Mouse (Mus musculus) heart, postnatal 0 days (tissue): ENCODE data around the gene Cilp2. TPM values are rescaled to one million over a fixed set of nuclear protein-coding genes. Genes with fewer than 3 reads are reported as not detected.
A peak's percentile ranks its signal among the peaks of the same experiment; 100 is the strongest.

ENCODE experiments used
- ATAC-seq: fragments of 200-750 bp; cut with Nextera tagmentation; 2 replicates; pipeline ENCODE4 v1.8.0; 2017; ENCODE audit warnings: low read depth, moderate number of reproducible peaks, moderate library complexity; ENCODE audit not compliant: insufficient read depth
- DNase-seq: peaks from one replicate; pipeline ENCODE4 v3.0.0-alpha.2; 2016; ENCODE audit warnings: low spot score
- H3K27ac ChIP-seq: fragments of 300-500 bp; sonication (generic); 2 replicates; pipeline ENCODE4 v1.5.1; 2014; ENCODE audit warnings: low read depth, mild to moderate bottlenecking
- H3K27me3 ChIP-seq: fragments of 300-500 bp; sonication (generic); 2 replicates; pipeline ENCODE4 v1.6.1; 2014; ENCODE audit warnings: low read length, mixed read lengths; ENCODE audit not compliant: control insufficient read depth, insufficient read depth
- H3K36me3 ChIP-seq: fragments of 300-500 bp; sonication (generic); replicated peaks from 2 replicates; pipeline ENCODE4 v1.6.1; 2014; ENCODE audit warnings: low read length, mixed read lengths; ENCODE audit not compliant: control insufficient read depth, insufficient read depth
- H3K4me1 ChIP-seq: fragments of 300-500 bp; sonication (generic); 2 replicates; pipeline ENCODE4 v1.6.1; 2014; ENCODE audit warnings: antibody characterized with exemption; ENCODE audit not compliant: control insufficient read depth, insufficient read depth
- H3K4me2 ChIP-seq: fragments of 300-500 bp; sonication (generic); 2 replicates; pipeline ENCODE4 v1.6.1; 2014; ENCODE audit warnings: low read depth, mild to moderate bottlenecking, low read length, moderate library complexity
- H3K4me3 ChIP-seq: fragments of 300-500 bp; sonication (generic); 2 replicates; pipeline ENCODE4 v1.5.1; 2014; ENCODE audit warnings: low read depth, low read length
- H3K9ac ChIP-seq: fragments of 300-500 bp; sonication (generic); replicated peaks from 2 replicates; pipeline ENCODE4 v1.6.1; 2014; ENCODE audit warnings: low read depth, low read length, mixed read lengths
- H3K9me3 ChIP-seq: fragments of 300-500 bp; sonication (generic); replicated peaks from 2 replicates; pipeline ENCODE4 v1.6.1; 2016; ENCODE audit warnings: low read length; ENCODE audit not compliant: control insufficient read depth
- CTCF ChIP-seq: IDR thresholded peaks from 2 replicates; pipeline ENCODE4 v1.5.1; 2016; ENCODE audit warnings: antibody characterized with exemption, control low read depth, low read depth
- EP300 ChIP-seq: IDR thresholded peaks from 2 replicates; pipeline ENCODE4 v1.6.1; 2016; ENCODE audit warnings: antibody characterized with exemption, low read depth
- WGBS: fragments of 180-500 bp; shearing (Covaris S2); extraction: QIAGEN DNeasy Blood & Tissue Kit; methylation state at CpG from one replicate; pipeline ENCODE4 v1.1.7; 2014; 5-methylcytosine and 5-hydroxymethylcytosine counted together
- polyA plus RNA-seq: library from polyadenylated mRNA; unstranded; fragments of >200 nt; fragmentation: Nextera tagmentation; extraction: Ambion mirVana; gene quantifications from 2 replicates; pipeline ENCODE4 v1.2.1, GENCODE M21; 2015
- total RNA-seq: library from RNA; depleted of rRNA; stranded (reverse); fragments of >200 nt; gene quantifications from 2 replicates; pipeline ENCODE4 v1.2.3, GENCODE M21; 2014; ENCODE audit warnings: low replicate concordance

Gene Cilp2
- total and polyA plus RNA-seq, 2 experiments from 2014 or later, result 0.23 to 0.36 TPM

DNA sequence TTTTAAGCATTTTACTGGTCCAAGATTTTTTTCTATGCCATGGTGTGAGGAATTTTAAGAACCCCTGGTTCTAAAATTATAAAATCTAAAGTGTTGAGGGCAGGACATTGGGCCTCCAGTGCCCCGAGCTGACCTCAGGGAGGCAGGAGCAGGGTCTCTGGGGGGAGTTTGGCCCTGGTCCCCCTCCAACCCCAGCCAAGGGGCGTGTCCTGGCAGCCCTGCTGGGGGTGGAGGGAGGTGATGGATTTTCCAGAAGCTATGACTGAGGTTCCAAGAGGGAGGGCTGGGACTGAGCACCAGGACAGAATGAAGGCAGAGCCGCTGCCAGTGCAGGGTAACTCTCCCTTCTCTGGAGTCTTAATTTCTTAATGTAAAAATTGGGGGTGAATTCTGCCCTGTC is 9.5 kb downstream of the Cilp2 start:
- Histone ChIP-seq H3K27me3 (peaks cover 40% of the 10 kb centered on the region), H3K9me3 (no peaks in the 10 kb centered on the region), H3K36me3 (no peaks in the 10 kb centered on the region), H3K9ac (no peak overlapping the region), H3K4me2 (no peak overlapping the region), H3K4me1 (0 out of 2 replicates have a peak, but pooled peaks cover 8% of the 10 kb centered on the region), H3K4me3 (no peak overlapping the region), H3K27ac (no peak overlapping the region)
- DNase-seq (no peak), ATAC-seq (no peak)
- WGBS, result 60% methylated on average over 3 of the region's 3 CpGs
- TF ChIP-seq CTCF (no peak), EP300 (no peak)

DNA sequence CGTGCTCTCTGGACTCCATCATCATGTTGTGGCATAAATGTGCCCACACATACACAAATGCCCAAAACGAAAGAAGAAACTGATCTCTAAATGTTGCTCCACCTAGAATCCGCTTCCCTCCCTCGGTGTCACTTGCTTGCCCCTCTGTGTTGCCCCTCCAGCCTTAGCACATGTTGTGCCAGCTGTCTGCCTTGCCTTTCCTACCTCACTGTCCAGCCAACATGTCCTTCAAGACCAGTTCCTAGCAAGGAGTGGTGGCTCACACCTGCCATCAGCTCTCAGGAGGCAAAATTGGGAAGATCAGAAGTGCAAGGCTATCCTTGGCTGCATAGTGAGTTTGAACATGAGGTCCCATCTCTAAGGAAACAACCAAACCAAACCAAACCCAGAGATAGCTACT is 10.1 kb downstream of the Cilp2 start:
- Histone ChIP-seq H3K27ac (no peak overlapping the region), H3K27me3 (peaks cover 34% of the 10 kb centered on the region), H3K4me3 (no peak overlapping the region), H3K4me1 (0 out of 2 replicates have a peak, but pooled peaks cover 8% of the 10 kb centered on the region), H3K36me3 (no peaks in the 10 kb centered on the region), H3K9me3 (no peaks in the 10 kb centered on the region), H3K4me2 (no peak overlapping the region), H3K9ac (no peak overlapping the region)
- no peak for TF ChIP-seq EP300
- no peak for TF ChIP-seq CTCF
- DNase-seq, result no peak
- 80% methylated on average over 4 of the region's 4 CpGs for WGBS
- ATAC-seq, result no peak

DNA sequence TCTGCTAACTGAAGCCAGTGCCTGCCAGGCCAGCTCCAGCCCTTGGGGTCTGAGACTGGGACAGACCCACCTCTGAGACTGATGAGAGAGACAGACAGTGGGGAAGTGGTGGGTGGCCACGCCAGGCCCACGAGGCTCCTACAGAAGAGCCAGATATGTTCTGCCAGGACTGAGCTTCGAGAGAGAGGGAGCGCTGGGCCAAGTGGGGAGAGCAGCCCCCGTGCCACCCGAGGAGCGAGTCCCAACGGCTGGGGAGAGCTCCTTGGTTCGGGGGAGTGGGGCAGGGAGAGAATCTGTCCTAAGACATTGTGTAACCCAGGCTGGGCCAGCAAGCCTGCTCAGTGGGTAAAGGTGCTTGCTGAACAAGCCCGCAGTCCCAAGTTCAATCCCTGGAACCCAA is 10.5 kb downstream of the Cilp2 start:
- DNase-seq (no peak), ATAC-seq (no peak)
- 0 out of 2 replicates have a peak, but pooled peaks cover 8% of the 10 kb centered on the region for H3K4me1 ChIP-seq
- no peaks in the 10 kb centered on the region for H3K9me3 ChIP-seq
- H3K4me3 ChIP-seq, result no peak overlapping the region
- no peak overlapping the region for H3K9ac ChIP-seq
- H3K27me3 ChIP-seq, result peaks cover 30% of the 10 kb centered on the region
- WGBS, result 77% methylated on average over 10 of the region's 10 CpGs
- H3K36me3 ChIP-seq, result no peaks in the 10 kb centered on the region
- H3K4me2 ChIP-seq, result no peak overlapping the region
- H3K27ac ChIP-seq, result no peak overlapping the region
- TF ChIP-seq CTCF (no peak), EP300 (no peak)

DNA sequence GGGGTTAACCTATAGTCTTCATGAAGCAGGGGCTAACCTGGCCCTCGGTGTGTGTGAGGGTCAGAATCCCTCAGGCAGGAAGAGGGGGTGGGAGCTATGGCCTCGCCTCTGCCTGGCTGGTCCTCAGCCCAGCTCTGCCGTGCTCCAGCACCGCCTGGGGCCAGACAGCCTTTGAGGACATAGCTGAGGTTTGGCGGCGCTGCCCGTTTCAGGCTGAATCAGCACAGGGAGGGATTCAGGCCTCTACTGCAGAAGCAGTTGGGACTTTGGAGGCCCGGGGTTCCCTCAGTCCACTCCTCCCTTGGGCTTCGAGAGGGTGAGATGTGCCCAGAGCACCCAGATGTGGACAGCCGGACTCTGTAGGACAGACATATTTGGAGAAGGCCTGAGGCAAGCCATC is 11.4 kb downstream of the Cilp2 start:
- Histone ChIP-seq H3K9ac (no peak overlapping the region), H3K27ac (no peak overlapping the region), H3K4me3 (no peak overlapping the region), H3K9me3 (no peaks in the 10 kb centered on the region), H3K4me1 (0 out of 2 replicates have a peak, but pooled peaks cover 3% of the 10 kb centered on the region), H3K4me2 (no peak overlapping the region), H3K27me3 (peaks cover 22% of the 10 kb centered on the region), H3K36me3 (no peaks in the 10 kb centered on the region)
- WGBS, result 45% methylated on average over 10 of the region's 10 CpGs
- ATAC-seq, result no peak
- no peak for TF ChIP-seq CTCF
- no peak for TF ChIP-seq EP300
- no peak for DNase-seq

DNA sequence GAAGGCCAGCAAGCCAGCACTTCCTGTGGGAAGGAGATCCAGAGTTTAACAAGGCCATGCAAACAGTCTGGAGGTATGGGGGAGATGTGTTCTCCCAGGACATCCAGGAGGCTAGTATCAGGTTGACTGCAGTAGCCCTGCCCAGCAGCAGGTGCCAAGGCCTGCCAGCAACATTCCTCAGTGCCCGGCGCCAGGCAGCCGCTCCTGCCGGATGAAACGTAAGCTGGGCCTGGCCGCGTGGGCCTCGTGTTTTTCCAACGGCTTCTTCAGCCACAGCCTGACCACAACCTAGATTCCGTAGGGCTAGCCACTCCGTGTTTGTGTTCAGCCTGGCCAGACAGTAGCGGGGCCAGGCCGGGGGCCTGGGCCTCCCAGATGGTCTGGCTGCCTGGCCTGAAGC is 12.8 kb downstream of the Cilp2 start:
- no peak for DNase-seq
- H3K9me3 ChIP-seq, result no peaks in the 10 kb centered on the region
- no peak overlapping the region for H3K9ac ChIP-seq
- peaks cover 7% of the 10 kb centered on the region for H3K27me3 ChIP-seq
- no peak overlapping the region for H3K4me2 ChIP-seq
- H3K27ac ChIP-seq, result no peak overlapping the region
- no peaks in the 10 kb centered on the region for H3K36me3 ChIP-seq
- no peak for ATAC-seq
- WGBS, result 77% methylated on average over 13 of the region's 13 CpGs
- no peak overlapping the region for H3K4me3 ChIP-seq
- 0 out of 2 replicates have a peak, but pooled peaks cover 3% of the 10 kb centered on the region for H3K4me1 ChIP-seq
- TF ChIP-seq EP300 (no peak), CTCF (no peak)

DNA sequence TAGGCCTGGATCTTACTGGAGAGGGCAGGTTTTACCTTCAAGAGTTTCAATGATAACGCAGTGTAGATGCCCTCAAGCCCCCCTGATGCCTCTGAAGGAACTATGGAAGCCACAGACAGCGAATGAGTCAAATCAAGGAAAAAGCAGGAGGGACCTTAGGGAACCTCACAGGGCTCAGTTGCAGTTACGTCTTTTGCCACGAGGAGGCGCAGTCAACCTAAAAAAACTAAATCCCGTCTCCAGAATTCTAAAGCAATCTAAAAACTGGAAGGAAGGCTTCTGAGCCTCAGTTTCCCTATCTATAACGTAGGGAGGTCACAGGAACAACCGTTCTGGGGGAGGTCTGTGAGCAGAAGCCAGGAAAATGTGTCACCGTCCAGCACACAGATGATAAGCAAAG is 13.3 kb downstream of the Cilp2 start:
- DNase-seq (peak; percentile 35), ATAC-seq (no peak)
- peak; percentile 73 for TF ChIP-seq CTCF
- no peak for TF ChIP-seq EP300
- no peak overlapping the region for H3K9ac ChIP-seq
- no peak overlapping the region for H3K4me3 ChIP-seq
- WGBS, result 8% methylated on average over 9 of the region's 9 CpGs
- peaks cover 2% of the 10 kb centered on the region; the same call in 1 of the 2 replicates for H3K27me3 ChIP-seq
- H3K4me1 ChIP-seq, result 0 out of 2 replicates have a peak, but pooled peaks cover 3% of the 10 kb centered on the region
- no peak overlapping the region for H3K4me2 ChIP-seq
- no peaks in the 10 kb centered on the region for H3K9me3 ChIP-seq
- no peak overlapping the region for H3K27ac ChIP-seq
- no peaks in the 10 kb centered on the region for H3K36me3 ChIP-seq
